Mouse (Mus musculus) midbrain, embryonic 14.5 days (tissue): ENCODE measurements around the gene Gm8180. TPM values are rescaled to one million over a fixed set of nuclear protein-coding genes. Genes with fewer than 3 reads are reported as not detected.
"Not testable (repeated sequence)": the region's sequence is repeated elsewhere in the genome, so short reads cannot be mapped to it uniquely, and the experiment has no call there.

ENCODE experiments used
- ATAC-seq: fragments of 200-750 bp; cut with Nextera tagmentation; 2 replicates; pipeline ENCODE4 v1.8.0; 2017; ENCODE audit warnings: moderate number of reproducible peaks, moderate library complexity; ENCODE audit not compliant: low FRiP score, low TSS enrichment
- DNase-seq: peaks from one replicate; pipeline ENCODE4 v3.0.0-alpha.2; 2015
- H3K27ac ChIP-seq: fragments of 300-500 bp; sonication (generic); replicated peaks from 2 replicates; pipeline ENCODE4 v1.5.1; 2014; ENCODE audit warnings: mild to moderate bottlenecking, low read depth, low read length, moderate library complexity
- H3K27me3 ChIP-seq: fragments of 300-500 bp; sonication (generic); 2 replicates; pipeline ENCODE4 v1.6.1; 2014; ENCODE audit warnings: low read length, control low read depth, mixed read lengths; ENCODE audit not compliant: control insufficient read depth, insufficient read depth
- H3K36me3 ChIP-seq: fragments of 300-500 bp; sonication (generic); 2 replicates; pipeline ENCODE4 v1.6.1; 2014; ENCODE audit warnings: low read length, control low read depth; ENCODE audit not compliant: control insufficient read depth, insufficient read depth
- H3K4me1 ChIP-seq: fragments of 300-500 bp; sonication (generic); 2 replicates; pipeline ENCODE4 v1.6.1; 2014; ENCODE audit warnings: mild to moderate bottlenecking, antibody characterized with exemption, low read length, control low read depth; ENCODE audit not compliant: control insufficient read depth, insufficient read depth
- H3K4me2 ChIP-seq: fragments of 300-500 bp; sonication (generic); 2 replicates; pipeline ENCODE4 v1.6.1; 2014; ENCODE audit warnings: mild to moderate bottlenecking, low read length, moderate library complexity
- H3K4me3 ChIP-seq: fragments of 300-500 bp; sonication (generic); replicated peaks from 2 replicates; pipeline ENCODE4 v1.5.1; 2014; ENCODE audit warnings: low read depth, low read length
- H3K9ac ChIP-seq: fragments of 300-500 bp; sonication (generic); replicated peaks from 2 replicates; pipeline ENCODE4 v1.6.1; 2014; ENCODE audit warnings: mild to moderate bottlenecking, low read length, moderate library complexity
- H3K9me3 ChIP-seq: fragments of 300-500 bp; sonication (generic); 2 replicates; pipeline ENCODE4 v1.6.1; 2016; ENCODE audit warnings: low read length, control low read depth, mixed read lengths; ENCODE audit not compliant: control insufficient read depth
- WGBS: fragments of 180-500 bp; shearing (Covaris S2); extraction: QIAGEN DNeasy Blood & Tissue Kit; methylation state at CpG from one replicate; pipeline ENCODE4 v1.1.7; 2014; 5-methylcytosine and 5-hydroxymethylcytosine counted together
- polyA plus RNA-seq: library from polyadenylated mRNA; unstranded; fragments of >200 nt; fragmentation: Nextera tagmentation; extraction: Ambion mirVana; gene quantifications from 2 replicates; pipeline ENCODE4 v1.2.1, GENCODE M21; 2014

The Gm8180 gene
- polyA plus RNA-seq, 1 experiment from 2014 or later: not detected

- not testable (repeated sequence) for H3K9ac ChIP-seq, DNase-seq, H3K27ac ChIP-seq, H3K4me1 ChIP-seq, H3K27me3 ChIP-seq, H3K4me3 ChIP-seq, H3K36me3 ChIP-seq, ATAC-seq, H3K4me2 ChIP-seq, H3K9me3 ChIP-seq
- WGBS: 88% methylated on average over 5 of the region's 5 CpGs
Measured at GRCm38 (mm10) chr14:43793811-43794210, 9.3 kb upstream of the Gm8180 start.

- not testable (repeated sequence) for H3K4me2 ChIP-seq, H3K9ac ChIP-seq, H3K4me3 ChIP-seq, DNase-seq, ATAC-seq, H3K36me3 ChIP-seq, H3K27ac ChIP-seq, H3K4me1 ChIP-seq, H3K27me3 ChIP-seq, H3K9me3 ChIP-seq
- WGBS: 86% methylated on average over 4 of the region's 4 CpGs
Measured at GRCm38 (mm10) chr14:43747566-43747965, 37.0 kb downstream of the Gm8180 start, which contains the start of gene Gm6526. TSS of gene Gm6526 (plus strand) at chr14:43747866.

Other genes with a start within 250 kb of the Gm8180 start
- 0.16 TPM in 1 of 2 replicates, not detected in the other for gene Gm5799, start 241.2 kb downstream of the Gm8180 start, polyA plus RNA-seq
- gene Gm17654, start 205.6 kb downstream of the Gm8180 start, polyA plus RNA-seq: not detected in 2 replicates
- not detected in 2 replicates for gene Gm10375, start 176.7 kb downstream of the Gm8180 start, polyA plus RNA-seq
- not detected in 2 replicates for gene Gm8165, start 107.5 kb downstream of the Gm8180 start, polyA plus RNA-seq
- gene Gm7324, start 86.9 kb downstream of the Gm8180 start, polyA plus RNA-seq: 1.6 and 2.3 TPM in 2 replicates
- not detected in 2 replicates for gene Gm16506, start 57.3 kb downstream of the Gm8180 start, polyA plus RNA-seq
- not detected in 2 replicates for gene Gm6526, start 36.9 kb downstream of the Gm8180 start, polyA plus RNA-seq
- gene Ear1, start 90.8 kb upstream of the Gm8180 start, polyA plus RNA-seq: not detected in 2 replicates
- not detected in 2 replicates for gene Ear10, start 138.8 kb upstream of the Gm8180 start, polyA plus RNA-seq
- 3.7 and 5.4 TPM in 2 replicates for gene Gm8113, start 140.6 kb upstream of the Gm8180 start, polyA plus RNA-seq
- not detected in 2 replicates for gene Ang5, start 172.3 kb upstream of the Gm8180 start, polyA plus RNA-seq
- not detected in 2 replicates for gene Ang6, start 217.5 kb upstream of the Gm8180 start, polyA plus RNA-seq